Mouse (Mus musculus) thymus, adult 2 months (tissue): ENCODE measurements at regions not wholly inside any gene's neighbourhood (a gene's known extent, or its start where the extent isn't known, plus 50 kb on each side); places are given as distances from the start of the nearest gene placed in this dataset.

Experiments
- CTCF ChIP-seq: fragments of 200-500 bp; IDR thresholded peaks from 2 replicates; pipeline ENCODE4 v1.5.1; 2012; ENCODE audit warnings: mild to moderate bottlenecking, control low read depth, low read length, moderate library complexity, borderline replicate concordance; ENCODE audit not compliant: control insufficient read depth, poor library complexity, insufficient read depth; ENCODE audit errors: extremely low read depth
- POLR2A ChIP-seq: fragments of 200-500 bp; IDR thresholded peaks from 2 replicates; pipeline ENCODE4 v1.6.1; 2012; ENCODE audit warnings: mild to moderate bottlenecking, low read length, control low read depth, moderate library complexity; ENCODE audit not compliant: control insufficient read depth, poor library complexity, insufficient read depth; ENCODE audit errors: extremely low read depth

- TF ChIP-seq CTCF (no peak), POLR2A (no peak)
These were observed 340.4 kb upstream of the Fam98a start for GRCm38 (mm10) chr17:75892156-75892555.
